Mouse (Mus musculus): ENCODE data around the gene Adcy7. TPM values are rescaled to one million over a fixed set of nuclear protein-coding genes. Genes with fewer than 3 reads are reported as not detected.

Adcy7 gene
- polyA plus RNA-seq, 1 experiment from 2014 or later, result 2.9 TPM

- 92% methylated on average over 11 of the region's 11 CpGs for WGBS
- Histone ChIP-seq H3K9ac (replicated peaks) (no peak overlapping the region), H3K4me1 (0 out of 2 replicates have a peak, but pooled peaks cover 5% of the 10 kb centered on the region), H3K4me2 (replicated peaks) (no peak overlapping the region), H3K36me3 (peaks cover 36% of the 10 kb centered on the region), H3K4me3 (no peak overlapping the region), H3K27ac (replicated peaks) (no peak overlapping the region), H3K27me3 (no peaks in the 10 kb centered on the region), H3K9me3 (no peaks in the 10 kb centered on the region)
- ATAC-seq (ENCODE audit: low FRiP score, low read depth), result no peak
These were observed 52.6 kb downstream of the Adcy7 start for GRCm38 (mm10) chr8:88324760-88325159.

- no peak overlapping the region for H3K4me2 ChIP-seq (replicated peaks)
- H3K27me3 ChIP-seq, result no peaks in the 10 kb centered on the region
- H3K27ac ChIP-seq (replicated peaks), result no peak overlapping the region
- no peak overlapping the region for H3K9ac ChIP-seq (replicated peaks)
- WGBS, result 78% methylated on average over 5 of the region's 5 CpGs
- ATAC-seq (ENCODE audit: low FRiP score, low read depth), result no peak
- H3K4me3 ChIP-seq, result no peak overlapping the region
- H3K9me3 ChIP-seq, result no peaks in the 10 kb centered on the region
- H3K4me1 ChIP-seq, result 0 out of 2 replicates have a peak, but pooled peaks cover 5% of the 10 kb centered on the region
- H3K36me3 ChIP-seq, result peaks cover 41% of the 10 kb centered on the region
These were observed 53.0 kb downstream of the Adcy7 start for GRCm38 (mm10) chr8:88325251-88325650.

GRCm38 (mm10) chr8:88325795-88326194, 53.6 kb downstream of the Adcy7 start:
- 95% methylated on average over 5 of the region's 5 CpGs for WGBS
- Histone ChIP-seq H3K4me2 (replicated peaks) (no peak overlapping the region), H3K27me3 (no peaks in the 10 kb centered on the region), H3K4me1 (0 out of 2 replicates have a peak, but pooled peaks cover 5% of the 10 kb centered on the region), H3K9me3 (no peaks in the 10 kb centered on the region), H3K27ac (replicated peaks) (no peak overlapping the region), H3K9ac (replicated peaks) (no peak overlapping the region), H3K36me3 (peaks cover 46% of the 10 kb centered on the region), H3K4me3 (no peak overlapping the region)
- no peak for ATAC-seq (ENCODE audit: low FRiP score, low read depth)

- H3K4me2 ChIP-seq (replicated peaks), result no peak overlapping the region
- no peak overlapping the region for H3K27ac ChIP-seq (replicated peaks)
- 0 out of 2 replicates have a peak, but pooled peaks cover 5% of the 10 kb centered on the region for H3K4me1 ChIP-seq
- peaks cover 49% of the 10 kb centered on the region for H3K36me3 ChIP-seq
- H3K9me3 ChIP-seq, result no peaks in the 10 kb centered on the region
- no peaks in the 10 kb centered on the region for H3K27me3 ChIP-seq
- H3K9ac ChIP-seq (replicated peaks), result no peak overlapping the region
- ATAC-seq (ENCODE audit: low FRiP score, low read depth), result no peak
- 96% methylated on average over 12 of the region's 12 CpGs for WGBS
- H3K4me3 ChIP-seq, result no peak overlapping the region
These were observed 54.1 kb downstream of the Adcy7 start for GRCm38 (mm10) chr8:88326328-88326727.

- Histone ChIP-seq H3K4me2 (replicated peaks) (no peak overlapping the region), H3K36me3 (peaks cover 73% of the 10 kb centered on the region), H3K9me3 (no peaks in the 10 kb centered on the region), H3K27ac (replicated peaks) (no peak overlapping the region), H3K9ac (replicated peaks) (no peak overlapping the region), H3K4me3 (no peak overlapping the region), H3K27me3 (no peaks in the 10 kb centered on the region), H3K4me1 (0 out of 2 replicates have a peak, but pooled peaks cover 5% of the 10 kb centered on the region)
- no peak for ATAC-seq (ENCODE audit: low FRiP score, low read depth)
- 80% methylated on average over 6 of the region's 6 CpGs for WGBS
These were observed 56.5 kb downstream of the Adcy7 start for GRCm38 (mm10) chr8:88328689-88329088.

GRCm38 (mm10) chr8:88330816-88331215, 58.6 kb downstream of the Adcy7 start:
- H3K27ac ChIP-seq (replicated peaks), result no peak overlapping the region
- no peaks in the 10 kb centered on the region for H3K27me3 ChIP-seq
- no peak overlapping the region for H3K4me2 ChIP-seq (replicated peaks)
- no peak overlapping the region for H3K9ac ChIP-seq (replicated peaks)
- WGBS, result 95% methylated on average over 3 of the region's 3 CpGs
- no peak overlapping the region for H3K4me3 ChIP-seq
- 0 out of 2 replicates have a peak, but pooled peaks cover 5% of the 10 kb centered on the region for H3K4me1 ChIP-seq
- no peaks in the 10 kb centered on the region for H3K9me3 ChIP-seq
- ATAC-seq (ENCODE audit: low FRiP score, low read depth), result no peak
- peaks cover 93% of the 10 kb centered on the region for H3K36me3 ChIP-seq

GRCm38 (mm10) chr8:88334384-88334783, 62.2 kb downstream of the Adcy7 start:
- Histone ChIP-seq H3K4me2 (replicated peaks) (no peak overlapping the region), H3K27me3 (no peaks in the 10 kb centered on the region), H3K9ac (replicated peaks) (no peak overlapping the region), H3K36me3 (peaks cover 92% of the 10 kb centered on the region), H3K4me1 (no peaks in the 10 kb centered on the region), H3K9me3 (no peaks in the 10 kb centered on the region), H3K4me3 (no peak overlapping the region), H3K27ac (replicated peaks) (no peak overlapping the region)
- no peak for ATAC-seq (ENCODE audit: low FRiP score, low read depth)
- WGBS, result 97% methylated on average over 2 of the region's 2 CpGs

- H3K4me2 ChIP-seq (replicated peaks), result no peak overlapping the region
- no peak overlapping the region for H3K4me3 ChIP-seq
- H3K9me3 ChIP-seq, result no peaks in the 10 kb centered on the region
- peaks cover 92% of the 10 kb centered on the region for H3K36me3 ChIP-seq
- WGBS, result 96% methylated on average over 3 of the region's 3 CpGs
- H3K9ac ChIP-seq (replicated peaks), result no peak overlapping the region
- no peak overlapping the region for H3K27ac ChIP-seq (replicated peaks)
- H3K4me1 ChIP-seq, result no peaks in the 10 kb centered on the region
- H3K27me3 ChIP-seq, result no peaks in the 10 kb centered on the region
- no peak for ATAC-seq (ENCODE audit: low FRiP score, low read depth)
These were observed 62.8 kb downstream of the Adcy7 start for GRCm38 (mm10) chr8:88334975-88335374.

GRCm38 (mm10) chr8:88339221-88339620, 67.0 kb downstream of the Adcy7 start:
- 55% methylated on average over 3 of the region's 3 CpGs for WGBS
- H3K9me3 ChIP-seq, result no peaks in the 10 kb centered on the region
- H3K4me2 ChIP-seq (replicated peaks), result no peak overlapping the region
- H3K4me3 ChIP-seq, result no peak overlapping the region
- H3K9ac ChIP-seq (replicated peaks), result no peak overlapping the region
- no peaks in the 10 kb centered on the region for H3K4me1 ChIP-seq
- H3K27ac ChIP-seq (replicated peaks), result no peak overlapping the region; the same call in 1 of the 2 replicates
- ATAC-seq (ENCODE audit: low FRiP score, low read depth), result no peak
- no peaks in the 10 kb centered on the region for H3K27me3 ChIP-seq
- peaks cover 93% of the 10 kb centered on the region for H3K36me3 ChIP-seq

GRCm38 (mm10) chr8:88339887-88340695, 67.9 kb downstream of the Adcy7 start:
- no peaks in the 10 kb centered on the region for H3K27me3 ChIP-seq
- WGBS, result 91% methylated on average over 2 of the region's 2 CpGs
- H3K27ac ChIP-seq (replicated peaks), result no peak overlapping the region
- no peak overlapping the region for H3K4me3 ChIP-seq
- no peaks in the 10 kb centered on the region for H3K9me3 ChIP-seq
- no peaks in the 10 kb centered on the region for H3K4me1 ChIP-seq
- H3K36me3 ChIP-seq, result peaks cover 93% of the 10 kb centered on the region
- H3K4me2 ChIP-seq (replicated peaks), result no peak overlapping the region
- no peak for ATAC-seq (ENCODE audit: low FRiP score, low read depth)
- no peak overlapping the region for H3K9ac ChIP-seq (replicated peaks)

- H3K27ac ChIP-seq (replicated peaks), result no peak overlapping the region
- ATAC-seq (ENCODE audit: low FRiP score, low read depth), result no peak
- no peaks in the 10 kb centered on the region for H3K4me1 ChIP-seq
- H3K4me2 ChIP-seq (replicated peaks), result no peak overlapping the region
- no peak overlapping the region for H3K4me3 ChIP-seq
- H3K27me3 ChIP-seq, result no peaks in the 10 kb centered on the region
- H3K36me3 ChIP-seq, result peaks cover 93% of the 10 kb centered on the region
- H3K9me3 ChIP-seq, result no peaks in the 10 kb centered on the region
- H3K9ac ChIP-seq (replicated peaks), result no peak overlapping the region
- WGBS, result 95% methylated on average over 4 of the region's 4 CpGs
These were observed 69.8 kb downstream of the Adcy7 start for GRCm38 (mm10) chr8:88342026-88342425.

GRCm38 (mm10) chr8:88349046-88349445, 76.8 kb downstream of the Adcy7 start:
- Histone ChIP-seq H3K36me3 (peaks cover 90% of the 10 kb centered on the region), H3K4me1 (no peaks in the 10 kb centered on the region), H3K27ac (replicated peaks) (no peak overlapping the region), H3K4me3 (no peak overlapping the region), H3K9ac (replicated peaks) (no peak overlapping the region), H3K9me3 (no peaks in the 10 kb centered on the region), H3K27me3 (no peaks in the 10 kb centered on the region), H3K4me2 (replicated peaks) (no peak overlapping the region)
- ATAC-seq (ENCODE audit: low FRiP score, low read depth), result no peak
- WGBS, result 91% methylated on average over 2 of the region's 2 CpGs
